Mouse (Mus musculus) heart, postnatal 0 days (tissue): ENCODE measurements around the gene Dennd2a. TPM values are rescaled to one million over a fixed set of nuclear protein-coding genes. Genes with fewer than 3 reads are reported as not detected.

Experiments
- ATAC-seq: fragments of 200-750 bp; cut with Nextera tagmentation; 2 replicates; pipeline ENCODE4 v1.8.0; 2017; ENCODE audit warnings: low read depth, moderate number of reproducible peaks, moderate library complexity; ENCODE audit not compliant: insufficient read depth
- DNase-seq: peaks from one replicate; pipeline ENCODE4 v3.0.0-alpha.2; 2016; ENCODE audit warnings: low spot score
- H3K27ac ChIP-seq: fragments of 300-500 bp; sonication (generic); 2 replicates; pipeline ENCODE4 v1.5.1; 2014; ENCODE audit warnings: low read depth, mild to moderate bottlenecking
- H3K27me3 ChIP-seq: fragments of 300-500 bp; sonication (generic); 2 replicates; pipeline ENCODE4 v1.6.1; 2014; ENCODE audit warnings: low read length, mixed read lengths; ENCODE audit not compliant: control insufficient read depth, insufficient read depth
- H3K36me3 ChIP-seq: fragments of 300-500 bp; sonication (generic); replicated peaks from 2 replicates; pipeline ENCODE4 v1.6.1; 2014; ENCODE audit warnings: low read length, mixed read lengths; ENCODE audit not compliant: control insufficient read depth, insufficient read depth
- H3K4me1 ChIP-seq: fragments of 300-500 bp; sonication (generic); 2 replicates; pipeline ENCODE4 v1.6.1; 2014; ENCODE audit warnings: antibody characterized with exemption; ENCODE audit not compliant: control insufficient read depth, insufficient read depth
- H3K4me2 ChIP-seq: fragments of 300-500 bp; sonication (generic); 2 replicates; pipeline ENCODE4 v1.6.1; 2014; ENCODE audit warnings: low read depth, mild to moderate bottlenecking, low read length, moderate library complexity
- H3K4me3 ChIP-seq: fragments of 300-500 bp; sonication (generic); 2 replicates; pipeline ENCODE4 v1.5.1; 2014; ENCODE audit warnings: low read depth, low read length
- H3K9ac ChIP-seq: fragments of 300-500 bp; sonication (generic); replicated peaks from 2 replicates; pipeline ENCODE4 v1.6.1; 2014; ENCODE audit warnings: low read depth, low read length, mixed read lengths
- H3K9me3 ChIP-seq: fragments of 300-500 bp; sonication (generic); replicated peaks from 2 replicates; pipeline ENCODE4 v1.6.1; 2016; ENCODE audit warnings: low read length; ENCODE audit not compliant: control insufficient read depth
- CTCF ChIP-seq: IDR thresholded peaks from 2 replicates; pipeline ENCODE4 v1.5.1; 2016; ENCODE audit warnings: antibody characterized with exemption, control low read depth, low read depth
- EP300 ChIP-seq: IDR thresholded peaks from 2 replicates; pipeline ENCODE4 v1.6.1; 2016; ENCODE audit warnings: antibody characterized with exemption, low read depth
- WGBS: fragments of 180-500 bp; shearing (Covaris S2); extraction: QIAGEN DNeasy Blood & Tissue Kit; methylation state at CpG from one replicate; pipeline ENCODE4 v1.1.7; 2014; 5-methylcytosine and 5-hydroxymethylcytosine counted together
- polyA plus RNA-seq: library from polyadenylated mRNA; unstranded; fragments of >200 nt; fragmentation: Nextera tagmentation; extraction: Ambion mirVana; gene quantifications from 2 replicates; pipeline ENCODE4 v1.2.1, GENCODE M21; 2015
- total RNA-seq: library from RNA; depleted of rRNA; stranded (reverse); fragments of >200 nt; gene quantifications from 2 replicates; pipeline ENCODE4 v1.2.3, GENCODE M21; 2014; ENCODE audit warnings: low replicate concordance

Gene Dennd2a
- total and polyA plus RNA-seq, 2 experiments from 2014 or later: 5.5 to 9.0 TPM

DNA sequence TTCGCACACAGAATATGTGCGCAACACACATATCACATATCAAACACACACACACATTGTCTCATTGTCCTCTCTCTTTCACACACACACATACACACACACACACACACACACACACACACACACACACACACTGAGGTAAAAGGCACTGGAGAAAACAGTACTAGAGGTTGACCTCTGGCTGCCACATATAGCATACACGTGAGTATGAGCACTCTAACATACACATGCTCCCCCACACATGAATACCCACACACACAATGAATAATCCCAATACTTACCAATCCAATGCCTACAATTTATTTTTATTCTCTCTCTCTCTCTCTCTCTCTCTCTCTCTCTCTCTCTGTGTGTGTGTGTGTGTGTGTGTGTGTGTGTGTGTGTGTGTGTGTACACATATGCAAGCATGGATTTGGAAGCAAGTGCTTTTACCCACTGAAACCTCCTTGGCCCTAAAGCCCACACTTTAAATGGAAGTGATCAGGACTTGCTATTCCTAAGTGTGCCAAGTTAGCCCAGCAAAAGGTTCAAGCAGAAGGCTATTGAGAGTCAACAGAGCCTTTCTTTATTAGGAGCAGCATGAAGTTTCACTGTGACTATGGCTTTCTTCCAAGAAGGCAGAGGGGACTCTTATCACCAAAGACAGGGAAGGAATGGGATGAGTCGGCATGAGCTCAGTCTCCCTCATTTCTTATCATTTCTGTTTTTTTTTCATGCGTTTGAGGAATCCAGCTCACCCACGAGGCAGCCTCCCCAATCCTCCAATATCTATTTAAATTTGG, 128.5 kb downstream of the Dennd2a start:
- no peak for TF ChIP-seq CTCF
- TF ChIP-seq EP300: no peak
- no peak for ATAC-seq
- WGBS: 53% methylated on average over 6 of the region's 6 CpGs

DNA sequence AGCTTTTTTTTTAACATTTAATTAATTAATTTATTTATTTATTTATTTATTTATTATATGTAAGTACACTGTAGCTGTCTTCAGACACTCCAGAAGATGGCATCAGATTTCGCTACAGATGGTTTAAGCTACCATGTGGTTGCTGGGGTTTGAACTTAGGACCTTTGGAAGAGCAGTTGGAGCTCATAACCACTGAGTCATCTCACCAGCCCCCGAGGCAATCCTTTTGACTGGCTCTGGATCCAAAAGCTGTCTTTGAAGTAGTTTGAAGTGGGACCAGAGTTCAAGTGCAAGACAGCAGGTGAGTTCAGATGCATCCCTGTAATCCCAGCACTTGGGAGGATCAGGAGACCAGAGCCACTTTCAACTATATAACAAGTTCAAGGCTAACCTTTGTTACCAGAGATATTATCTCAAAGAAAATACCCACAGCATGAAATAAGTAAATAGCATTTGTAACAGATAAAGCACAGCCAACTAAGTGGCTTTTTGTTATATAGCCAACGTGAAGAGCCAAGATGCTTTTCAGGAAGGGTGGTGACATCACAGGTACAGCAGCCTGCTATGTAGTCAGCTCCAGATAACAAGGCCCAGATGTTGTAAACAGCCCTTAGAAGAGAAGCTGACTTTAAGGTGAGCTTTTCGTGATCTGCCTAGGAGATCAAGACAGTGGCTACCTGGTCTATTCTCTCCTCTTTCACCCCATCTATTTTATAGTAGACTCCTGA, 130.2 kb downstream of the Dennd2a start:
- ATAC-seq (no peak), DNase-seq (no peak)
- Histone ChIP-seq H3K9ac (no peak overlapping the region), H3K27me3 (no peaks in the 10 kb centered on the region), H3K4me3 (no peak overlapping the region), H3K27ac (no peak overlapping the region), H3K4me2 (no peak overlapping the region), H3K36me3 (no peaks in the 10 kb centered on the region), H3K9me3 (no peaks in the 10 kb centered on the region), H3K4me1 (no peaks in the 10 kb centered on the region)
- 72% methylated on average over 4 of the region's 4 CpGs for WGBS
- TF ChIP-seq EP300 (no peak), CTCF (no peak)

More for the DNA sequence above, 128.5 kb downstream of the Dennd2a start:
- no peak for DNase-seq
- Histone ChIP-seq H3K27me3 (no peaks in the 10 kb centered on the region), H3K4me3 (no peak overlapping the region), H3K4me1 (no peaks in the 10 kb centered on the region), H3K36me3 (no peaks in the 10 kb centered on the region), H3K9ac (no peak overlapping the region), H3K9me3 (no peaks in the 10 kb centered on the region), H3K27ac (no peak overlapping the region), H3K4me2 (no peak overlapping the region)

DNA sequence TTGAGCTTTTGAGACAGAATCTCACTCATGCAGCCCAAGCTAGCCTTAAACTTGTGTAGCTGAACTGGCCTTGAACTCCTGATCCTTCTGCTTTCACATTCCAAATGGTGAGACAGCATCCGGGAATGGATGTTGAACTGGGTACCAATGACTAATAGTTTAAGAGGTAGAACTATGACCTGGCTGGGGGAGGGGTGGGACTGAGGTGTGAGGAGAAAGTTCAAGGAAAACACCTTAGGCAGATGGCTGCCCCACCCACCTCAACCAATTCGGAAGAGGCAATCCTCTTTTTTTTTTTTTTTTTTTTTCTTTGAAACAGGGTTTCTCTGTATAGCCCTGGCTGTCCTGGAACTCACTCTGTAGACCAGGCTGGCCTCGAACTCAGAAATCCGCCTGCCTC, 130.9 kb downstream of the Dennd2a start:
- H3K4me1 ChIP-seq: no peaks in the 10 kb centered on the region
- H3K9me3 ChIP-seq: no peaks in the 10 kb centered on the region
- peaks cover 5% of the 10 kb centered on the region; the same call in 1 of the 2 replicates for H3K27me3 ChIP-seq
- TF ChIP-seq CTCF: no peak
- TF ChIP-seq EP300: no peak
- no peak for ATAC-seq
- H3K4me3 ChIP-seq: no peak overlapping the region
- no peak for DNase-seq
- no peaks in the 10 kb centered on the region for H3K36me3 ChIP-seq
- H3K27ac ChIP-seq: no peak overlapping the region
- H3K9ac ChIP-seq: no peak overlapping the region
- WGBS: 89% methylated on average over 4 of the region's 4 CpGs
- H3K4me2 ChIP-seq: no peak overlapping the region

DNA sequence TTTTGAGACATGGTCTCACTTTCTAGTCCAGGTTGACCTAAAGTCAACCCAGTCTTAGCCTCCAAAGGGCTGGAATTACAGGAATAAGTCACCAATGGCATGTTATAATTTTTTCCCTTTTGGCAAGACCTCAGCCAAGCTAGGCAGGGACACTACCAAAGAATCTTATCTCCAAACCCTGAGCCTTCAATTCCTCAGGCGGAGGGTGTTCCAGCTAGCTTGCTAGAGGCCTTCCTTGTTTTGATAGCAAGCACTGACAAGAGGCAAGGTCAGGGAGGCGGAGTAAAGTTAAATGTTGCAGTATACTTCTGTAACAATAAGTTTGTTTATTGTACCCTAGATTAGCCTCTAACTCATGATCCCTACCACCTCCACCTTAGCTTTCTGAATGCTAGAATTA, 132.5 kb downstream of the Dennd2a start:
- ATAC-seq (no peak), DNase-seq (no peak)
- H3K36me3 ChIP-seq: no peaks in the 10 kb centered on the region
- no peaks in the 10 kb centered on the region for H3K9me3 ChIP-seq
- H3K27me3 ChIP-seq: peaks cover 14% of the 10 kb centered on the region; the same call in 1 of the 2 replicates
- TF ChIP-seq CTCF (no peak), EP300 (no peak)
- no peak overlapping the region for H3K27ac ChIP-seq
- no peak overlapping the region for H3K9ac ChIP-seq
- 61% methylated on average over 2 of the region's 2 CpGs for WGBS
- H3K4me2 ChIP-seq: no peak overlapping the region
- no peak overlapping the region for H3K4me3 ChIP-seq
- H3K4me1 ChIP-seq: no peaks in the 10 kb centered on the region

DNA sequence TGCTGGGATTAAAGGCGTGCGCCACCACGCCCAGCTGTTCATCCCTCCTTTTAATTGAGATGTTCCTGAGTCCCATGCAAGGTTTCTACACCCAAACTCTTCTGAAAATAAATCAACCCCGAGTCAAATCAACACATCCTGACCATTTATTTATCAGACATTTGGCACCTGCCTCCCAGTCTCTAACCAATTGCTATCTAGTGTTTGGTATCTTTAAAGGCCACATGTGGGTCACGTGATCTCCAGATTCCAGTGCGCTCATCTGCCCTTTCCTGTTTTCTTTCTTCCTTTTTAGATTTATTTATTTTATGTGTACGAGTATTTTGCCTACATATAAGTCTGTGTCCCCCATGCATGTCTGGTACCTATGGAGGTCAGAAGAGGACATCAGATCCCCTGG, 134.0 kb downstream of the Dennd2a start:
- TF ChIP-seq CTCF: no peak
- TF ChIP-seq EP300: no peak
- Histone ChIP-seq H3K27me3 (peaks cover 14% of the 10 kb centered on the region; the same call in 1 of the 2 replicates), H3K9ac (no peak overlapping the region), H3K4me3 (no peak overlapping the region), H3K27ac (no peak overlapping the region), H3K4me1 (peaks cover 6% of the 10 kb centered on the region; the same call in 1 of the 2 replicates), H3K36me3 (no peaks in the 10 kb centered on the region), H3K9me3 (no peaks in the 10 kb centered on the region), H3K4me2 (no peak overlapping the region)
- ATAC-seq (no peak), DNase-seq (no peak)
- WGBS: 75% methylated on average over 7 of the region's 7 CpGs
